Mouse (Mus musculus): Measurements from ENCODE around the gene Lpcat1.

- no peak for TF ChIP-seq GATA1 (IDR thresholded peaks at IDR 0.05; ENCODE audit: borderline replicate concordance, low read length)
- TF ChIP-seq FLI1 (IDR thresholded peaks at IDR 0.05; ENCODE audit: low read length): no peak
These were observed 1.8 kb upstream of the Lpcat1 start for GRCm38 (mm10) chr13:73465156-73465555.

Data from megakaryocyte, embryonic 14.5 days (primary cell).